Mouse (Mus musculus): ENCODE measurements around the gene Dmrt2.

Gene Dmrt2

DNA sequence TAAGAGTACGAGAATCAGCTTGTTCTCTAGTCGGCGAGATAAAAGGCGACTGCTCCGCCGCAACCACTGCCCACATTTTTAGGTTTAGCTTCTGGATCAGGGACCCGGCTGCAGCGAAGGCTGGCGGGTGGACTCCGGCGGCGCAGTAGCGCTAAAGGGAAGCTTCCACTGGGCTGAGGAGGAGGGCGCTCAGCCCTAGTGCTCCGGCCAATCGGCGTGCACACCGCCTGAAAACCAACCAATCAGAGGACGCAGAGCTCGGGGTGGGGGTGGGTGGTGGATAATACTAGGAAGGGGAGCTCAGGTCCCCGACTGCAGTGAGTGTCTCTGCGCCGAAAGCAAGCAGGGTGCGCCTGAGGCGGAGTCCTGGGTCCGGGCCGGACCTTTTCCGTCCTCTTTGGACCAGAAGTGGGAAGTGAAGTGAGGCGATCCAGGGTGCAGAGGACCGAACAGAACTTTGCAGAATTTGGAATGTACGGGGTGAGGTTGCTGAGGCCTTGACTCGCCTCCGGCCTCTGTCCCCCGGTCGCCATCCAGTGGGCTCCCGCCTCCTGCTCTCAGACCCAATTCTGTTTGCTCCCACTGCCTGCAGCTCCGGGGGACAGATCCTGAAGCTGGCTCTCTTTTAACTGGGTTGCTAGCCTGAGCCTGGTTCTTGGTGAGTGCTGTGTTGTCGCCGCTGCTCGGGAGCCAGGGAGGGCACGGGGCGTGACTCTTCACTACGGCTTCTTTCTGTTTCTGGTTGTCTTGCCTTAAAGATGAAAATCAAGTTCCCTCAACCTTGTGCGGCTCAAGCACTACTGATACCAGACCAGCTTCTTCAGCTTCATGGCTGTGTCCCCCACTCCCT is at the start of gene Dmrt2:
Gene Dmrt2 (plus strand): TSS at position 311 of the 850 bp plus-strand sequence.
- DNase-seq (ENCODE audit: low spot score): no peak

DNA sequence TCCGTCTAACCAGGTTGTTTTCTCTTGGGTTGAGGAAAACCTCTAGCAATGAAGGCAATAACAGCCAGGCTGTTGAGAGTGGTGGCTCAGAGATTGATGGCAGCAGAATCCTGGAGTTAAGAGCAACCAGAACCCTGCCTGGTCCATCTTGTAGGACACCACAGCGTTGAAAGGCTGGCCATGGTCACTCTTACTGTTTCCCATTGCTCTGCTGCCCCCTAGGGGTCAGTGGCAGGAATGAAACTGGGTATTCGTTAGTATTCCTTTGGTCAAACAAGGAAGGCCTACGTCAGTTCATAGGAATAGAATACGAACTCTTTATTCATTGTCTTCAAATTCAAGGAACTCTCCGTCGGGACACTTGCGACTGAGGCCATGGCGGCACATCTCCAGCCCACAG is 43.7 kb upstream of the Dmrt2 start:
- DNase-seq (ENCODE audit: low spot score): no peak

DNA sequence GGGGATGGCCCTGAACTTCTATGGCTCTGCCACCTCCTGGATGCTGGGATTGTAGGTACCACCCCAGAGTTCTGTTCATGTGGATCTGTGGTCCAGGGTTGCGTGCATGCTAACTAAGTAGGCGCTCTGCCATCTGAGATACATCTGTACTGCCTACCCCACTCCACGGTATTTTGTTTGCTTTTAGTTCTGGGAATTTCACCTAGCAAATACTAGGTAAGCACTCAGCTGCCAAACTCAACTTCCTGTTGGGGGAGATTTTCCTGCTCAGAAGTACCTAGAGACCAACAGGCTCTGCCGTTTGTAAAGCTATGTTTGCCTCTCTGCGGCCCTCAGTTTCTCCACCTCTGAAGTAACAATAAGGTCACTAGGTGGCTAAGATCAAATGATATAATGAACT is 37.1 kb upstream of the Dmrt2 start:
- no peak for DNase-seq (ENCODE audit: low spot score)

DNA sequence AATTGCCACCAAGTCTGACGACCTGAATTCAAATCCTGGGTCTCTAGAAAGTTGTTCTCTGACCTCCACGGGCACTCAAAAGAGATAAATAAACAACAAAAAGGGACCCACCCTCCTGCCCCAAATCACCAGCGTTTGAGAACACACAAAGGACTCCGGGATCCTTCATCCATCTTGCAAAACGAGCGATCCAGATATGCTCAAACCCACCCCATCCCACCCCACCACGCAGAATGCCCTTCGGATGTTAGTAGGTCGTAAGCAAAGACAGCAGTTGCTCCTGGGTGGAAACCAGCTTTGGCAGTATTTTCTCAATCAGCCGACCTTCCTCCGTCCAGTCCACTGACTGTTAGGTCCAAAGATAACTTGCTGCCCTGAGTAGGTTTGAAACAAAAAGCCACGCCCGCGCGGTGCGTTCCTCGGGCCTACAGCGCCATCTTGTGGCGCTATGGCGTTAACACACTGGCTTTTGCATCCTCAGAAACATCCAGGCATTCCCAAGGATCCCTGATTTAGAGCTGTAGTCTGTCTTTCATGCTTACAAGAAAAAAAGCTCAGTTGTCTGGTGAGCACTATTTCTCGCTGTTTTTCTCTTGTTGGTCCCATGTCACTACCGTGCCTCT is 36.5 kb upstream of the Dmrt2 start:
- no peak for DNase-seq (ENCODE audit: low spot score)

DNA sequence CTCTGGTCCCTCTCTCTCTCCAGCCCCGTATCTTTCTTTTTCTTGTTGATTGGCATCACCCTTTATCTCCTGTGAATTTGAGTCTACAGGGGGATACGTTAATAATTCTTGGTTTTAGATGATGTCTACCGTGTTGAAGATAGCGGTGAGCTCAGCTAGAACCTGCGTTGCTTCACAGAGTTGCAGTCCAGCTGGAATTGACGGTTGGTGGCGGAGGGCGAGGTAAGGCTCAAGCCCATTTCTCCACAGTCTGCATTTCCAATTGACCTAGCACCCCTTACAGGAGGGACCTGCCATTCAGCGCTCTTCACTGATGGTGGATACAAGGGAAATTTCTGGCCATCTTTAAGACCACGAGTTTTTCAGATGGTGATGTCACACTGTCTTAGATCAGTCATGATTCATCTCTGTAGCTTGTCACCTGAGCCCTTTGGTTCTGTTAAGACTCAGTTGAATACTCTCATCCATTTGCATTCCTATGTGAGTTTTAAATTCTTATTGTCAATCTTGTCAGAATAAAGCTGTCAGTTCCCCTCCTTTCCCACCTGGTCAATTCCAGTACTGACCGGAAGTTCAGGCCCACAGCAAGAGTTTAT is 33.3 kb upstream of the Dmrt2 start:
- DNase-seq (ENCODE audit: low spot score): no peak

DNA sequence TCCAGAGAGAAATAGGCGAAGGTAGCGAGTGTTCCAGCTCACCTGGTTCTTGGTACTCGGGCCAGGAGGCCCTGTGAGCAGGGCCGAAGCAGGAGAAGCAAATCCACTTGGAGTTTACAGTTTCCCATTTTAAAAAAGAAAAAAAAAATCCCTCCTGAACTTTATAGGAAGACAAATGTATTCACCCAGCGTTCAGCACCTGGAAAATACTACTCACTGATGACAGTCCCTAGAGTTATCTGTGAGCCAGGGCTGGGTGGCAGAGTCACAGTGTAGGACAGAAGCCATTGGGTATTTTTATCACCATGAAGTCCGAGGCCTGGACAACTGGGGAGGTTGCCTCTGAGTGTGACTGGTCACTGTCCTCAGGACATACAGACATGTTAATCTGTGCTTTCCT is 30.4 kb upstream of the Dmrt2 start:
- DNase-seq (ENCODE audit: low spot score): no peak

DNA sequence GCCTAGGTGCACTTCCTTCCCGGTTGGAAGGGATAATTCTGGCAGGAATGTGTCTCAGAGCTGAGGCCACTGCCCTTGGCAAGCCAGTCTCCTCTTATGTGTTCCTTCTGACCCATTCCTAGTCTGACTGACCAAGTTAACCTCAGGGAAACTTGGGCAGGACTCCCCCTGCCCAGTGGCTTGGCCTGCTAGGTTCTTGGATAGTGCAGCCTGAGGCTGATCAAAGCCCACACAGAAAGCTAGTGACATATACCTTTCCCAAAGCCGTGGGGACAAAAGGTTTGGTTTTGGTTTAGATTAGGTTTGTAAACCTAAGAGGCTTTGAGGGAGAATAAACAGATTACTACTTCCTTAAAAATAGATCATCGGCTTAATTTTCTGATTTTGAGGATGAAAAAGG is 25.1 kb upstream of the Dmrt2 start:
- DNase-seq (ENCODE audit: low spot score): no peak

DNA sequence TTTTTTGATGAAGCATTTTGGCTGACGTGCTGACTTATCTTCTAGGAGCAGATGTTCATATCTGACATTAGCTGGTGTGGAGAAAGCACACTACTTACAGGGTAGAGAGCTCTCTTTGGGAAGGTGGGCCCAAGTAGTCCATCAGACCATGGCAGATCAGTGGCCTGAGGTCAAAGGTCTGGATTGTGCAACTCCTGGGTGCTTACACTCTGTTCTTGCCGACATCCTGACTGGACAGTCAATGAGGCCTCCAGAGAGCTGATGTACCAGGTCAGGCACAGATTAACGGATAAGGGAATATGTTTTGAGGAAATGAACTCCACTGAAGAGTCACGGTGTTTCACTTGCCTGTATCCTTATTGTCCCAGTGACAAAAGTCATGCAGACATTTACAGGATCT is 23.5 kb upstream of the Dmrt2 start:
- DNase-seq (ENCODE audit: low spot score): no peak

DNA sequence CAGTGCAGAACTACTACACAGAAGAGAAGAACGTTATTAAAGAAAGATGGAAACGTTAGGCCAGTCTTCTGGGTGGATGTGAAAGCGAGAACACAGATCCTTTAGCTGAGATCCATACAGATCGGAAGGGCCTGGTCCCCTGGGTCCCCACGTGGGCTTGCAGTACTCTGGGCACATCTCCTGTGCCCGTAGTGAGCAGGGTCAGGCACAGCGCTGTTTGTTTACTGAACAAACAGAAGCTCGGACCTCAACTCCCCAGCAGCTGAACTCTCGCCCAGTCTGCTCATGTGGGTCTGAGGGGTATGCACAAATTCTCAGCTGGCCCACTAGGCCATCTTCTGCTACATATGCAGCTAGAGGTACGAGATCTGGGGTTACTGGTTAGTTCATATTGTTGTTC is 21.7 kb upstream of the Dmrt2 start:
- no peak for DNase-seq (ENCODE audit: low spot score)

DNA sequence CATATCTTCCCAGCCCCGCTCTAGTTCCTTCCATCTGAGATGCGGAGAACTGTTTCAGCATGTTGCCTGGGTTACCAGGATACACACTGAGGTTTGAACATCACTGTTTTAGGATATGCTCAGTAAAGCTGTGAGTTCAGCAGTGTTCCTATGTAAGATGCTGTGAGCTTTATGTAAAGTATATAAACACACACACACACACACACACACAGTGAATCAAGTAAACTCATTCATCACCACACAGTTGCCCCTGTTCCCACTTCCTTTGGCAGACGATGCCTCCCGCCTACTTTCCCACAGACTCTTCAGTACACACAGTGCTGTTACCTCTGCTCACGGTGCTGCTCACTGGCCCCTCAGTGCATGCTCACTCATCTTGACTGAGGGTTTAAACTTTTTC is 19.7 kb upstream of the Dmrt2 start:
- no peak for DNase-seq (ENCODE audit: low spot score)

DNA sequence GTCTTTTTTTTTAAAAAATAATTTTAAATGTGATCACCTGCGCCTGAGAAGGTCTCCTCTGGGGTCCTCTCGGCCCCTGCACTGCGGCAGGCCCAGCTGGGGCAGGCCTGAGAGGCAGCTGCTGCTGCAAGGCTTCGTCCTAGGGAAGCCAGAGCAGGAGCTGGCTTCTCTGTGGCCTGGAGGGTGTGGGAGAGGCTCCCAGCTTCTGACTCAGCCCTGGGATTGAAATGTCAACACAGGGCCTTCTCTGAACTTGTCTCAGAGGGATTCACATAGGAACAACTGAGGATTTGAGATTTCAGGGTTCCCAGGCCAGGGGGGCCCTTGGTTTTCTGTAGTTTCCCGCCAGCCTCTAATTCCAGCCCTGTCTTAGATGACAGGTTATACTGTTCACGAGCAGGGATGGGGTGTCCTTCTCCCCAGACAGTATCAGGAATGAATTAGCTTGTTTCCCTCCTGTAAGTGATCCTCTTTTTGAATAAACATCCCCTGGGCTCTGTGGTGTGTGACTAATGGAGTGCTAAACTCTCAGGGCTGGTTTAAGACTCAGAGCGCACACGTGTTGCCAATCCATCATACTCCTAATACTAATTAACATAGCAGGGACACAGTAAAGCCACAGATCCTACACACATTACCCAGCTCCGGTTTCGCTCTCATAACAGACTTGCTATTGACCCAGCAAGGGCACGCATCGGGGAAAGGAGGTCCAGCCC is 18.0 kb upstream of the Dmrt2 start:
- DNase-seq (ENCODE audit: low spot score): no peak

DNA sequence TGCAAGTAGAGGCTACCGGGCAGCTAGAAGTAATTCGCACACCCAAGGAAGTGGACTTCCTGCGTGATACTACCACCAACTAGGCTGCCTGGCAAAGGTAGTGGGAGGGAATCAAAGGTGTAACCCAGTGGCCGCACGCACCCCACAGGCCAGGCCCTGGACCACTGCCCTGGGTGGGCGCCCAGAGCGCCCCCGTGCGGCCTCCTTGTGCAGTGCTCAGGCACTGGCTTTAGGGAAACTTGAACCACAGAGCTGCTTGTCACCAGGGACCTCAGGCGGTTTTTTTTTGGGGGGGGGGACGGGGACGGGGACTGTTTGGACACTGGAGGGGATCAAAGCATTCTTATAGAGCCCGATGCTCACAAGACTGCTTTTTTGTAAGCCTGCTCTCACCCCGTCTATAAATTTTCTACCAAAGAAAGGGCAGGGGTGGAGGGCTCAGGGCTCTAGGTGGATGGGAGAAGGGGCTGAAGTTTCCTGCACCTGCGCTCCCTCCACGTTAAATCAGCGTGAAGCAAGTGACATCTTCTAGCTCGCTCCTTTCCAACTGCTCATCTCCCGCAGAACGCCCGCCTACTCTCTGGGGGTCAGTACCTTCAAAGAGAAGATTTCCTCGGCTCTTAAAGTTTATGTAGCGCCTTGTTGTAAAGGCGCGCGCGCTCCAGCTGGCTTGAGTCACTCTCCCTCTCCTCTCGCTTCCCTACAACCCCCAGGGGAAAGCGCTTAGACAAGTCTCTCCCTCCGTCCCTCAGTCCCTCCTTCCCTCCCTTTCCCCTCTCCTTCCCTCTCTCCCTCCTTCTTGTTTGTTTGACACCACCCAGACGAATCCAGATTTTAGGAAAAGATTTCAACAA is 6.5 kb upstream of the Dmrt2 start:
- DNase-seq (ENCODE audit: low spot score): no peak

DNA sequence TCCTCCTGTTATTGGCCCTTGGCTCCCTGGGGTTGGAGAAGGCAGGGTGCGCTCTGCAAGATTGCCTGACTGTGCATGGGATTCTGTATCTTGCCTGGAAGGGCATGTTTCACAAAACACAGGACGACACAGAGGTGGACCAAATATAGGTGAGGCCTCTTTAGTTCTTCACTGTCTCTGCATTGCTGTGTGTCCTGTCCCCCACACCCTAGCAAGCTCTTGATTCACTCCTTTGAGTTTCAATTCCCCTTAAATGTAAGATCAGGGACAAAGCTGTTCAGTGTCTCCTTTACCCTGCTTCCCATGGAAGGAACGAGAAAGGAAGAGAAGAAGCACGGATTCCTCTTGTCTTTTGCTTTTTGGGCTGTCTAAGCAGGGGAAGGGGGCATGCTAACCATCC is 4.4 kb upstream of the Dmrt2 start:
- DNase-seq (ENCODE audit: low spot score): no peak

DNA sequence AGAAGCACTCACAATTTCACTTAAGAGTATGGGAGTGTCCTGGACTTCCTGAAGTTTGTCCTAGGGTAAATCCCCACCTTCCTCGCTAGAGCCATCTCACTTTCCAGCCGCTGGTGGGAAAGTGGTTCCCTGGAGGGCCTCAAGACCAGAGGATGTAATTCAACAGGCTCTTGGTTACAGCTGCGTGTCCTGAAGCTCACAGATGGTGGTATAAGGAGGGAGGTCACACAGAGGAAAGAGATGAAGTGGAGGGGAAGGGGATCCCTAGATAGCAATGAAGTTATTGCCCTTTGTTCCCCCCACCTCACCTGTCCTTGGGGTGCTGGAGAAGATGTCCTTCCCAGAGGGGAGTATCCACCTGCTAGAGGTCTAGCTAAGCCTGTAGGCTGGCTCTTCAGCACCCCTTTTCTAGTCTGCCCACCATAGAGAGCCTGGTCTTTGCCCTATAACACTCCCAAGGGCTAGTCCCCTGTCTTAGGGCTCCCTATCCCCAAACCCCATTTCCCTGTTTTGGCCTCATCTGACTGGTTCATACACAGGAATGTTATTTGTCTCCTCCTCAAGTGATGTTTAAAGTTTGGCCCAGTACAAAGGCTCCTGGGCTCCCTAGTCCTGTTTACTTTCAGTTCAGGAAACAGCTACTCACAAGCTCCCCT is 2.5 kb upstream of the Dmrt2 start:
- DNase-seq (ENCODE audit: low spot score): no peak

DNA sequence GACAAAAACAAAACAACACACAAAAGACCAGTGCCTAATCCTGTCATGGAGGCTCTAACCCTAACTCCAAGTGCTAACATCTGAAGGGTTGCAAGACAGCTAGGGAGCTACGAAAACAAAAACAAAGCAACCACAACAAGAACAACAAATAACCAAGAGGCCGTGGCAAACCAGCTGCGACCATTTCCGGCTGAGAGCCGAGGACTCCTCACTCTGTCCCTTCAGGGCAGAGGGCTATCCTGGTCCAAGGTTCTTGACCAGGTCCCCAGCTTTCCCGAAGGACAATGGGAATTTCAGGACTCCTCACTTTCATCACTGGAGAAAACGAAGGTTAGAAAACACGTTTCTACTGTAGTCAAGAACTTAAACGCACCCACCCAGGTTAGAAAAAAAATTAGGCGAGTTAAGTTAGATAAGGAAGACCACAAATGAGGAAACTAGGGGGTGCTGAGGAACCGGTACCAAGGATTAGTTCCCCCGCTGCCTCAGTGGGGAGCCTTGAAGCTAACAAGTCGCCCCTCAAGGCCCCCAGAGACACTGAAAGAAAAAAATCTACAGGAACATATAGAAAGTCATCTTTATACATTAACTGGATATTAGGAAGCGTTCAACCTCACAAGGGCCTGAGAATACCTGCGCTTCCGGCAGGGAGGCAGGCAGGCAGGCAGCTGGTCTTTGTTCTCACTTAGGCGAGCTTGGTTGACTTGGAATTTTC is 1.5 kb upstream of the Dmrt2 start:
- DNase-seq (ENCODE audit: low spot score): no peak

DNA sequence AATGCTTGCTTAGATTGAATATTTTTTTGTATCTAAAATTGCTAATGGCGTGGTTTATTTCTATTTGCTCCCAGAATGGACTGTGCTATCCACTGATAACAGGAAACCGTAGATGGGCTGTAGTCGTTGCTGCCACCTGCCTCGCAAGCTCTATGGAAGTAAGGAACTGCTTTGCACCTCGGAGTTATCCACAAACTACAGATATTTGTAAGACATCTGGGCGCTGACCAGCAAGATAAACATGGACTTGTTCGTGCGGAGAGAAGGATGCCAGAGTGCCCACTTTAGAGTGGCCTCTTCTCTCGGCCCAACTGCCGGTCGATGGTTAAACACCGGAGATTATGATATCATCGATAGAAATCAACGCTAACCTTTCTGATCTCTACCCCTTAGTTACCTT is 530 bp upstream of the Dmrt2 start:
- DNase-seq (ENCODE audit: low spot score): no peak

DNA sequence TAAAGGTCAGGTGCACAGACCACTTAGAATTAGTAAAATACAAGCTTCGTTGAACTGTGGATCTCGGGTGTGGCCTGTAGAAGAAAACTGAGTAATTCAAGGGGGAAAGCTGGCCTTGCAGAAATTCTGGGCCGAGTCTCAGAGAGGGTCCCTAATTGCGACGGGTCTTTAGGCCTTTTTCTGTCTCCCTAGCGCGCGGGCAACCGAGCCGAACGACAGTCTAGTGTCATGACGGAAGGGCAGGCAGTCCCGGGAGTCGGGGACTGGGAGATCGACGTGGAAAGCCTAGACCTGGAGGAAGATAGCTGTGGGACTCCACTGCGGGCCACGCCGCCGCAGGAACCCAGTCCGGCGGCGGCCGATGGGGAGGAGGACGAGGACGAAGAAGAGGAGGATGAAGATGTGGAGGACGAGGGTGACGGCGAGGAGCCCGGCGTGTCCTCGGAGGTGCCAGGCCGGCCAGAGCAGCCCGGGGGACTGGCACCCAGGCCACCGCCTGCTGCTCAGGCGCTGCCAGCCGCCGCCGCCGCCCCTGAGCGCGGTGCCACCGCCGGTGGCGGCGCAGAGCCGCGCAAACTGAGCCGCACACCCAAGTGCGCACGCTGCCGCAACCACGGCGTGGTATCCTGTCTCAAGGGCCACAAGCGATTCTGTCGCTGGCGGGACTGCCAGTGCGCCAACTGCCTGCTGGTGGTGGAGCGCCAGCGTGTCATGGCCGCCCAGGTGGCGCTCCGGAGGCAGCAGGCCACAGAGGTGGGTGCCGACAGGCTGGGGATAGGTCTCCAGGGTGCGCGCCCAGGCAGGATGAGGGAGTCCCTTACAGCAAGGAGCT is 1.2 kb downstream of the Dmrt2 start:
- DNase-seq (ENCODE audit: low spot score): no peak

DNA sequence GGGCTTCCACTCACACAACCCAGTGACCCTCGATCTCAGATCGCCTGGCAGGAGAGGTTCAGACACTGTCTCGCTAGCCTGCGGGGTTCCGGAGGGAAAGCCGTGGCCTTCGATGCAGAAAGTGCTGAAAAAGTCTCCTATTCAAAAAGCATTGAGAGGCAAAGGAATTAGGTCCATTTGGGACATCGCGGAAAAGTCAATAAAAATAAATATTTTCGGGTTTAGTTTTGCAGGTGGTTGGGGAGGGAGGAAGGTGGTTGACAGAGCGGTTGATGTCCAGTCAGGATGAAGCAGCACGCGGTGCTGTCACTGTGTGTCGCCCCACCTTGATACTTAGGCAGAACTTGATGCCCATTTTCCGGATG is 1.8 kb downstream of the Dmrt2 start:
- no peak for DNase-seq (ENCODE audit: low spot score)

DNA sequence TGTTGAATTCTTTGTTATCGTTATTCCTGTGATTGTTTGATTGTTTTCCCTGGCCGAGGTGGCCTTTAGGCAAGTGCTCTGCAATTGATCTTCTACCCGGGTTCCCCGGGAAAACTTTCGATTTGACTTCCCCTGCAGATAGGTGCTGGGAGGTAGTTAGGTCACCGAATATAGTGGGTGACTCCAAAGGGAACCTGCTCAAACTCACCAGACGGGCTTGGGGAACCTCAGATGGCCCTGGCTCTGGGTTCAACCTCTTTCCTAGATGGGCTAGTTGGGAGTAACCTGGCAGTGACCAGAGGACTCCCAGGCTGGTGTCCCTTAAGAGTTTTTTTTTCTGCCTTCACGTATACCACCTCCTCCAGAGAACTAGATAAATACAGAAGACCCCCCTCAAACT is 2.5 kb downstream of the Dmrt2 start:
- DNase-seq (ENCODE audit: low spot score): no peak
